Mouse (Mus musculus): ENCODE results near the gene Prdm2.

- TF ChIP-seq CTCF (IDR thresholded peaks at IDR 0.05; ENCODE audit: borderline replicate concordance, control insufficient read depth, extremely low read depth, insufficient read depth, low read length, poor library complexity) (0 out of 2 replicates have a peak, but pooled peaks have one; percentile 20), POLR2A (IDR thresholded peaks at IDR 0.05; ENCODE audit: control insufficient read depth, extremely low read depth, insufficient read depth, low read length, poor library complexity) (no peak)
Measured at GRCm38 (mm10) chr4:143074071-143074765, 138.6 kb downstream of the Prdm2 start.
